Mouse (Mus musculus) forebrain, embryonic 12.5 days (tissue): ENCODE data around the gene Atcay. TPM values are rescaled to one million over a fixed set of nuclear protein-coding genes. Genes with fewer than 3 reads are reported as not detected.
"Not testable (repeated sequence)": the region's sequence is repeated elsewhere in the genome, so short reads cannot be mapped to it uniquely, and the experiment has no call there.

Experiments used
- ATAC-seq: fragments of 200-750 bp; cut with Nextera tagmentation; 2 replicates; pipeline ENCODE4 v1.8.0; 2017; ENCODE audit warnings: moderate TSS enrichment; ENCODE audit not compliant: low FRiP score
- H3K27ac ChIP-seq: fragments of 300-500 bp; sonication (generic); 2 replicates; pipeline ENCODE4 v1.5.1; 2016; ENCODE audit warnings: mild to moderate bottlenecking
- H3K27me3 ChIP-seq: fragments of 300-500 bp; sonication (generic); 2 replicates; pipeline ENCODE4 v1.6.1; 2016; ENCODE audit warnings: mild to moderate bottlenecking
- H3K36me3 ChIP-seq: fragments of 300-500 bp; sonication (generic); replicated peaks from 2 replicates; pipeline ENCODE4 v1.6.1; 2016; ENCODE audit warnings: mild to moderate bottlenecking
- H3K4me1 ChIP-seq: fragments of 300-500 bp; sonication (generic); 2 replicates; pipeline ENCODE4 v1.6.1; 2016
- H3K4me2 ChIP-seq: fragments of 300-500 bp; sonication (generic); 2 replicates; pipeline ENCODE4 v1.6.1; 2016; ENCODE audit warnings: mild to moderate bottlenecking, moderate library complexity
- H3K4me3 ChIP-seq: fragments of 300-500 bp; sonication (generic); replicated peaks from 2 replicates; pipeline ENCODE4 v1.5.1; 2016; ENCODE audit warnings: mild to moderate bottlenecking
- H3K9ac ChIP-seq: fragments of 300-500 bp; sonication (generic); 2 replicates; pipeline ENCODE4 v1.6.1; 2016; ENCODE audit warnings: mild to moderate bottlenecking
- H3K9me3 ChIP-seq: fragments of 300-500 bp; sonication (generic); 2 replicates; pipeline ENCODE4 v1.6.1; 2016
- WGBS: fragments of 180-500 bp; shearing (Covaris S2); methylation state at CpG from one replicate; pipeline ENCODE4 v1.1.7; 2016; 5-methylcytosine and 5-hydroxymethylcytosine counted together
- polyA plus RNA-seq: library from polyadenylated mRNA; unstranded; fragments of >200 nt; fragmentation: Nextera tagmentation; extraction: Ambion mirVana; gene quantifications from 2 replicates; pipeline ENCODE4 v1.2.1, GENCODE M21; 2016

Atcay gene
- polyA plus RNA-seq, 1 experiment from 2014 or later, result 31.8 TPM

DNA sequence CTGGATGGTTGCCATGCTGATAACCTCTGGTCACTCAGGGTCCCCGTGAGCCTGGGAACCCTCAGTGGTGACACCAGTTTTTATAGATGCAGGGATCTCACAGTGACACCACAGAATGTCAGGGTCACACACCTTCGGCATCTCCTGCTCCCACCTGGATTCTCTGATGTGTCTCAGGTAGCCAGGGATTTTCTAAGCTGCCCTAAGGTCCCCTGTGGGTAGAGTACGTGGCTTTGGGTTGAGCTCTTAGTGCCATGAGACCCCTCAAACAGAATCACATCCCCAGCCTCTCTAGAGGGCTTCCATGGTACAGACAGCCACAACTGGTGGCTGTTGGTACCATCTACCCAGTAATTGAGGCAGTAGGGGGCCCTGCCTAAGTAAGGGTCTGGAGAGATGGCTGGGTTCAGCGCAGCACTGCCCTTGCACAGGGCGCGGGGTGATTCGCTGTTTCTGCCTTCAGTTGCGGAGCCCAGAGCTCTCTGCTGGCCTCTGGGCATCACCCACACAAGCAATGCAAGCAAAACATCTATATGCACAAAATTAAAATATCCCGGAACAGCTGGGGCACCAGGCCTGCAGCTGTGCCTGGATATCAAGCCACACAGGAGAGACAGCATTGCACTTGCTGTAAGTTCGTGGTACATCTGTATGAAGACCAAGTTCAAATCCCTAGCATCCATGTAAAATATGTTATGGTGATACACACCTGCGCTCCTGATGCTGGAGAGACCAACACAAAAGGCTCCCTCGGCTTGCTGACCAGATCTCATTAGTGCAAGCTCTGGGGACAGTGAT is 6.0 kb upstream of the Atcay start:
- H3K4me1 ChIP-seq, result peaks cover 31% of the 10 kb centered on the region
- peaks cover 44% of the 10 kb centered on the region for H3K27me3 ChIP-seq
- H3K27ac ChIP-seq, result no peak overlapping the region
- no peak for ATAC-seq
- no peaks in the 10 kb centered on the region for H3K9me3 ChIP-seq
- H3K4me3 ChIP-seq, result no peak overlapping the region
- 87% methylated on average over 12 of the region's 12 CpGs for WGBS
- no peak overlapping the region for H3K4me2 ChIP-seq
- H3K36me3 ChIP-seq, result no peaks in the 10 kb centered on the region; the same call in 1 of the 2 replicates
- no peak overlapping the region for H3K9ac ChIP-seq

GRCm38 (mm10) chr10:81234206-81234605 is 3.6 kb upstream of the Atcay start:
- no peaks in the 10 kb centered on the region; the same call in 1 of the 2 replicates for H3K36me3 ChIP-seq
- H3K4me3 ChIP-seq, result no peak overlapping the region
- ATAC-seq, result no peak
- H3K27ac ChIP-seq, result no peak overlapping the region
- peaks cover 45% of the 10 kb centered on the region for H3K4me1 ChIP-seq
- H3K4me2 ChIP-seq, result no peak overlapping the region
- no peaks in the 10 kb centered on the region for H3K9me3 ChIP-seq
- peaks cover 40% of the 10 kb centered on the region for H3K27me3 ChIP-seq
- no peak overlapping the region for H3K9ac ChIP-seq
- 84% methylated on average over 6 of the region's 6 CpGs for WGBS

- Histone ChIP-seq H3K9me3 (no peaks in the 10 kb centered on the region), H3K4me3 (peak overlapping the region; percentile 81), H3K4me2 (peak overlapping the region; percentile 79), H3K4me1 (peaks cover 54% of the 10 kb centered on the region), H3K27me3 (peaks cover 42% of the 10 kb centered on the region), H3K36me3 (no peaks in the 10 kb centered on the region; the same call in 1 of the 2 replicates), H3K27ac (no peak overlapping the region), H3K9ac (peak overlapping the region; percentile 83)
- peak; percentile 52 for ATAC-seq
- WGBS, result 3% methylated on average over 27 of the region's 28 CpGs
Observed at GRCm38 (mm10) chr10:81233226-81233585, 2.6 kb upstream of the Atcay start.

GRCm38 (mm10) chr10:81232580-81233225 is 2.1 kb upstream of the Atcay start, which contains the start of gene Zfr2:
TSS of gene Zfr2 (plus strand) at chr10:81233155.
- peak within 1 kb of the TSS; percentile 81 for H3K4me3 ChIP-seq
- no peak within 1 kb of the TSS for H3K27ac ChIP-seq
- WGBS, result 10% methylated on average over 29 of the region's 29 CpGs
- peak; percentile 75 for ATAC-seq
- peaks cover 37% of the 10 kb centered on the region for H3K27me3 ChIP-seq
- peak within 1 kb of the TSS; percentile 83 for H3K9ac ChIP-seq
- no peaks in the 10 kb centered on the region; the same call in 1 of the 2 replicates for H3K36me3 ChIP-seq
- H3K9me3 ChIP-seq, result no peaks in the 10 kb centered on the region
- H3K4me1 ChIP-seq, result peaks cover 58% of the 10 kb centered on the region
- peak within 1 kb of the TSS; percentile 79 for H3K4me2 ChIP-seq

DNA sequence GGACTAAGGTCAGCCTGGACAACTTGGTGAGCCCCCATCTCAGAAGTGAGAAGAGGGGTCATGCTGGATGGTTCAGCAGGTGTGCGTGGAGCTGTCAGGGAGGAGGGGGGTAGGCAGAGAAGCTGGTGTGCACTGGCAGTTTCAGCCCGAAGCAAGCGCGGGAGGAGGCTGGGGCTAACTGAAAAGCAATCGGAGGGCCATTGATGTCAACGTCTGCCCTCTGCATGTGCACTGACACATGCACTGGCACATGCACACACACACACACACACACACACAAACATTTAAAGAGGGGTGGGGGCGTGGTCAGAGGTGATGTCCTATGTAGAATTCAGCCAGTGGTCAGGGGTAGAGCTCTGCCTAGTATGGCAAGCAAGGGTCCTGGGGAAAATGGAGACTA is 803 bp upstream of the Atcay start:
- 47% methylated on average over 7 of the region's 7 CpGs for WGBS
- peaks cover 35% of the 10 kb centered on the region for H3K27me3 ChIP-seq
- H3K9ac ChIP-seq, result 0 out of 2 replicates have a peak overlapping the region, but pooled peaks have one; percentile 1
- H3K4me2 ChIP-seq, result peak overlapping the region; percentile 60
- ATAC-seq, result no peak
- H3K36me3 ChIP-seq, result no peaks in the 10 kb centered on the region
- peaks cover 53% of the 10 kb centered on the region for H3K4me1 ChIP-seq
- H3K4me3 ChIP-seq, result peak overlapping the region; percentile 63
- H3K27ac ChIP-seq, result peak overlapping the region; percentile 65
- H3K9me3 ChIP-seq, result no peaks in the 10 kb centered on the region

- H3K36me3 ChIP-seq, result no peaks in the 10 kb centered on the region
- ATAC-seq, result no peak
- H3K4me2 ChIP-seq, result peak overlapping the region; percentile 60
- WGBS, result 13% methylated on average over 20 of the region's 20 CpGs
- H3K9me3 ChIP-seq, result no peaks in the 10 kb centered on the region
- H3K4me3 ChIP-seq, result peak overlapping the region; percentile 63
- H3K4me1 ChIP-seq, result peaks cover 53% of the 10 kb centered on the region
- peak overlapping the region; percentile 81 for H3K27ac ChIP-seq
- H3K27me3 ChIP-seq, result peaks cover 35% of the 10 kb centered on the region
- peak overlapping the region; percentile 82 for H3K9ac ChIP-seq
Observed at GRCm38 (mm10) chr10:81229735-81230437, 747 bp downstream of the Atcay start.

- H3K9me3 ChIP-seq, H3K4me2 ChIP-seq, ATAC-seq, H3K4me1 ChIP-seq, H3K9ac ChIP-seq, H3K27ac ChIP-seq, H3K27me3 ChIP-seq, H3K4me3 ChIP-seq: not testable (repeated sequence)
- peaks cover 33% of the 10 kb centered on the region for H3K36me3 ChIP-seq
- WGBS, result 68% methylated on average over 2 of the region's 2 CpGs
Observed at GRCm38 (mm10) chr10:81223731-81224130, 6.9 kb downstream of the Atcay start.

DNA sequence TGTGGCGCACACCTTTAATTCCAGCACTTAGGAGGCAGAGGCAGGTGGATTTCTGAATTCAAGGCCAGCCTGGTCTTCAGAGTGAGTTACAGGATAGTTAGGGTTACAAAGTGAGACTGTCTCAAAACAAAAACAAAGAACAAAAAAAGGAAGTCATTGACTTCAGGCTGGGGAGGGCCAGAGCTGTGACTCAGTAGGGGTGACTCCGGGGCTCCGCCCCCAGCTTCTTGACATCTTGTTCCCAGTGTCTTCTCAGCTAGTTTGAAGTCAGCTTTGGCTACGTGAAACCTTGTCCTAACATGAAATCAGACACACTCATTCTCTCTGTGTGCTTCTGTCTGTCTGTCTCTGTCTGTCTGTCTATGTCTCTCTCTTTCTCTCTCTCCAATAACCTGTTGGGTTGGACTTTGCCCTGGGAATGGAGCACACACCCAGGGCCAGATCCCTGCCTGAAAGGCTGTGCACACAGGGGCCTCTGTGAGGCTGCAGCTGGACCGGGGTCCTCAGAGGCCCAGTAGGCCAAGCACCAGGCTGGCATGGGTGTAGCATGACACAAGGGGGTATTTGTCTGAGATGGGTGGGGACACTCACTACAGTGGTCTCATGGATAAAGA is 9.1 kb downstream of the Atcay start:
- H3K36me3 ChIP-seq, result peaks cover 42% of the 10 kb centered on the region
- no peak overlapping the region for H3K4me2 ChIP-seq
- H3K9ac ChIP-seq, result no peak overlapping the region
- no peaks in the 10 kb centered on the region for H3K27me3 ChIP-seq
- no peak overlapping the region for H3K4me3 ChIP-seq
- H3K4me1 ChIP-seq, result no peaks in the 10 kb centered on the region
- no peak overlapping the region for H3K27ac ChIP-seq
- no peak for ATAC-seq
- H3K9me3 ChIP-seq, result no peaks in the 10 kb centered on the region
- WGBS, result 83% methylated on average over 5 of the region's 5 CpGs

DNA sequence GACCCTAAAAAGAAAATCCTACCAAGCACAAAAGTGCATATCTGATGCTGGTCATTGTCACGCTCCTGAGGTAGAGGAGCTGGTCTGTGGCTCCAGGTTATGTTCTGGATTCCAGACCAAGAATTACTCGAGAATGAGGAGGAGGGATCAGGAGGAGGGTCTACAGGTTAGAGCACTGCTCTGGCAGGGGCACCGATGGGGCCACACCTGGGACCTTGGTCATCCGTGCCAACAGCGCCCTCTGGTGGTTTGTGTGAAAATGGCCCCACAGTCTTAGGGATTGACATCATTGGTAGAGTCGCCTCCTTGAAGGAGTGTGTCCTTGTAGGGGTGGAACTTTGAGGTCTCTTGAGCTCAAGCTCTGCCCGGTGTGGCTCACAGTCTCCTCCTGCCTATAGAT is 12.7 kb downstream of the Atcay start:
- peaks cover 54% of the 10 kb centered on the region for H3K36me3 ChIP-seq
- H3K4me2 ChIP-seq, result no peak overlapping the region
- no peaks in the 10 kb centered on the region for H3K4me1 ChIP-seq
- no peaks in the 10 kb centered on the region for H3K27me3 ChIP-seq
- no peaks in the 10 kb centered on the region for H3K9me3 ChIP-seq
- H3K4me3 ChIP-seq, result no peak overlapping the region
- WGBS, result 32% methylated on average over 7 of the region's 7 CpGs
- no peak overlapping the region for H3K27ac ChIP-seq
- H3K9ac ChIP-seq, result no peak overlapping the region
- ATAC-seq, result no peak

DNA sequence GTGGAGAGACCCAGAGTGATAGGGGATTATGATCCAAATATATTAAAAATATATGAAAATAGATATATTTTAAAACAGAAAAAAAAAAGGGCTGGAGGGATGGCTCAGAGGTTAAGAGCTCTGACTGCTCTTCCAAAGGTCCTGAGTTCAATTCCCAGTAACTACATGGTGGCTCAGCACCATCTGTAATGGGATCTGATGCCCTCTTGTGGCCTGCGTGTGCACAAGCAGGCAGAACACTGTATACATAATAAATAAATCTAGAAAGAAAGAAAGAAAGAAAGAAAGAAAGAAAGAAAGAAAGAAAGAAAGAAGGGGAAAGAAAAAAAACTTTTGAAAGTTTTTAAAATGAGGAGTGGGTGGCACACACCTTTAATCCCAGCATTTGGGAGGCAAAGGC is 13.4 kb downstream of the Atcay start:
- H3K4me2 ChIP-seq, H3K4me3 ChIP-seq, H3K9me3 ChIP-seq, ATAC-seq, H3K27me3 ChIP-seq, H3K4me1 ChIP-seq, H3K27ac ChIP-seq, H3K9ac ChIP-seq: not testable (repeated sequence)
- H3K36me3 ChIP-seq, result peaks cover 61% of the 10 kb centered on the region
- 35% methylated on average over 1 of the region's 1 CpGs for WGBS

DNA sequence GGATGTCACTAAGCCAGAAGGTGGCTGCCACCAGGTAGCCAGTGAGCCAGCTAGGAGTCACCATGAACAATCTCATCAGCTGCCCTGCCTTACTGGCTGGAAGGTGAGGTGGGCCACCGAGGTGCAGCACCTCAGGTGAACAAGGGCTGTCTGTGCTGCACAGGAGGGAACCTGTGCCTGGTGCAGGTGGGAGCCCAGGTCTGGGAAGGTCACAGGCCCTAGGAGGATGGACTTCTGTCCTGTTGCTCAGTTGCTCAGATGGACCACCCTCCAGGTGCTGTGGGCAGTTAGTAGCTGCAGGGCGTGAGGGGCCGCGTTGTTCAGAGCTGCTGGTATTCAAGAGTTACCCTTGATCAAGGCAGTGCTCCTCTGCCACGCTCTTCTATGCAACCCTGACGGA is 13.8 kb downstream of the Atcay start:
- no peaks in the 10 kb centered on the region for H3K4me1 ChIP-seq
- no peak overlapping the region for H3K27ac ChIP-seq
- no peak for ATAC-seq
- H3K36me3 ChIP-seq, result peaks cover 62% of the 10 kb centered on the region
- WGBS, result 85% methylated on average over 6 of the region's 6 CpGs
- no peak overlapping the region for H3K9ac ChIP-seq
- H3K27me3 ChIP-seq, result no peaks in the 10 kb centered on the region
- no peak overlapping the region for H3K4me2 ChIP-seq
- no peak overlapping the region for H3K4me3 ChIP-seq
- peaks cover 7% of the 10 kb centered on the region; the same call in 1 of the 2 replicates for H3K9me3 ChIP-seq

- H3K27me3 ChIP-seq, result no peaks in the 10 kb centered on the region
- no peak overlapping the region for H3K9ac ChIP-seq
- H3K4me3 ChIP-seq, result no peak overlapping the region
- no peak overlapping the region for H3K27ac ChIP-seq
- no peaks in the 10 kb centered on the region for H3K4me1 ChIP-seq
- peaks cover 62% of the 10 kb centered on the region for H3K36me3 ChIP-seq
- H3K9me3 ChIP-seq, result peaks cover 7% of the 10 kb centered on the region; the same call in 1 of the 2 replicates
- WGBS, result 91% methylated on average over 6 of the region's 6 CpGs
- H3K4me2 ChIP-seq, result no peak overlapping the region
- ATAC-seq, result no peak
Observed at GRCm38 (mm10) chr10:81216260-81216659, 14.4 kb downstream of the Atcay start.
